Mouse (Mus musculus): ENCODE measurements at regions not wholly inside any gene's neighbourhood (a gene's known extent, or its start where the extent isn't known, plus 50 kb on each side); places are given as distances from the start of the nearest gene placed in this dataset.
"Not testable (repeated sequence)": the region's sequence is repeated elsewhere in the genome, so short reads cannot be mapped to it uniquely, and the experiment has no call there.

DNA sequence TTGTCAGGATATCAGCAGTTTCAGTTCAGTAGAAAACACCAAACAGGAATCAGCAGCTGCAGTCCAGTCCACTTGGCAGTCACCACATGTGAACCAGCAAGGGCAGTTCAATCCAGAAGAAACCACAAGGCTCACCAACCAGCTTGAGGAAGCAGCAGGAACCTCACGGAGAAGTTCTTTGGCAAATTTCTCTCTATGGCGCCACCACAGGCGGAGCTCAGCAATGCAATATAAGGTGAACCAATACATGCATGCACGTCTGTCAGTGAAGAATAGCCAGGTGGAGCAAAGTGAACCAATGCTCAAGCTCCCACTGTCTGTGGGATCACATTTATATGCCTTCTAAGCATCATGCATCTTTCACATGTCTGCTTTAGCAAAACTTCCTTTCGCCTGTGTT, 132.9 kb downstream of the Tomm20 start:
- TF ChIP-seq POLR2A (IDR thresholded peaks at IDR 0.05; ENCODE audit: low read depth, low read length) (no peak), CTCF (IDR thresholded peaks at IDR 0.05; ENCODE audit: borderline replicate concordance, insufficient read depth, low read length) (no peak)
- Histone ChIP-seq H3K4me3 (ENCODE audit: insufficient read depth, low read length) (no peak overlapping the region), H3K4me1 (ENCODE audit: control insufficient read depth, insufficient read depth, low read length) (no peaks in the 10 kb centered on the region), H3K27ac (ENCODE audit: insufficient read depth, low read length) (no peak overlapping the region)

DNA sequence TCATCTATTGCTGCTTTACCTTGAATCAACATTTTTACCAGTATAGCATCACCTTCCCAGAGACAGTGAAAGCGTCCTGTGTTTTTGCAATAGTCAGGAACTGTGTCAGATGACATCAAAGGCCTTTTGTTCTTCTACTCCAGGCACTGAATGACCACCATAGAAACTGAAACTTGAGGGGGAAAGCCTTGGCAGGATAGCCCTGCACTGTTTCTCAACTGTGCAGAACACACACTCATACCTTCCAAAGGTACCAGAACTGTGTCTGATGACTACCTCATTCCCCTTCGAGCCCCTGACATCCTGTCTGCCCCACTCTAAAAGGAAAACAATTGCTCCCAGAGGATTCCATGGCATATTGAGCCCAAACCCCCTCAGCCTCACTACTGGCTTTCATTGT, 134.3 kb downstream of the Tomm20 start:
- H3K4me1 ChIP-seq (ENCODE audit: control insufficient read depth, insufficient read depth, low read length); H3K4me3 ChIP-seq (ENCODE audit: insufficient read depth, low read length); H3K27ac ChIP-seq (ENCODE audit: insufficient read depth, low read length): not testable (repeated sequence)

DNA sequence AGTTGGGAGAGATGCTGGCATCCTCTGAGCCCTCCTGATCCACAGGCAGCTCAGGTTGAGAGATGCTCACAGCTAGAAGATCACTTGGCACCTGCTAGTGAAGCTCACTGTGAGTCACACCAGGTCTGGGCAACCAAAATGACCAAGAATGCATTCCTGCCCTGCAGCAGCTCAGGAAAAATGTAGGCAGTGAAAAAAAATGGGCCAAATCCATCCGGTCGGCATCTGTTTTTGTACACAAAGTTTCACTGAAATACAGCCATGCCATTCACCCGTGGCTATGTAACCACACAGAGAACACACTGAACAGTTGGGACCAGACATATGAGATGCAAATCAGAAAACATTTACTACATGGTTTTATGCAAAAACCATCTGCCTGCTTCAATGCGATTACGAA, 135.1 kb downstream of the Tomm20 start:
- no peaks in the 10 kb centered on the region for H3K4me1 ChIP-seq (ENCODE audit: control insufficient read depth, insufficient read depth, low read length)
- H3K27ac ChIP-seq (ENCODE audit: insufficient read depth, low read length): peak overlapping the region; percentile 4; the same call in 1 of the 2 replicates
- no peak for TF ChIP-seq CTCF (IDR thresholded peaks at IDR 0.05; ENCODE audit: borderline replicate concordance, insufficient read depth, low read length)
- TF ChIP-seq POLR2A (IDR thresholded peaks at IDR 0.05; ENCODE audit: low read depth, low read length): no peak
- no peak overlapping the region for H3K4me3 ChIP-seq (ENCODE audit: insufficient read depth, low read length)

DNA sequence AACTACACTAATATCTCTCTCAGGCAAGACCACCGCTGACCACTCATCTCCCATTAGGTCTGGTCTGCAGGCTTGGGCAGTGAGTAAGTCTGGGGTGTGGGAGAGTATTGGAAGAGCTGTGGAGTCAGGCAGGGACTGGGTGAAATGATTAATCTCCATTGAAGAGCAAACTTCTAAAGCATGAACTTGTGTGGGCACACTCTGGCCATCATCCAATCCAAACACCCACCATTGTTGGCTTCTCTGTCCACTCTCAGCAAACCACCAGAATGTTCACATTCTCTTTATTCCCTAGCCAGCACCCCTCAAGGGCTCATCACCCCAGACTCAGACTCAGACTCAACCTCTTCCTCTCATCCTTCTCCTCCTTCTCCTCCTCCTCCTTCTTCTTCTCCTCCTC, 136.3 kb downstream of the Tomm20 start:
- peak overlapping the region; percentile 43 for H3K27ac ChIP-seq (ENCODE audit: insufficient read depth, low read length)
- TF ChIP-seq POLR2A (IDR thresholded peaks at IDR 0.05; ENCODE audit: low read depth, low read length): no peak
- TF ChIP-seq CTCF (IDR thresholded peaks at IDR 0.05; ENCODE audit: borderline replicate concordance, insufficient read depth, low read length): no peak
- H3K4me3 ChIP-seq (ENCODE audit: insufficient read depth, low read length): no peak overlapping the region
- no peaks in the 10 kb centered on the region for H3K4me1 ChIP-seq (ENCODE audit: control insufficient read depth, insufficient read depth, low read length)

DNA sequence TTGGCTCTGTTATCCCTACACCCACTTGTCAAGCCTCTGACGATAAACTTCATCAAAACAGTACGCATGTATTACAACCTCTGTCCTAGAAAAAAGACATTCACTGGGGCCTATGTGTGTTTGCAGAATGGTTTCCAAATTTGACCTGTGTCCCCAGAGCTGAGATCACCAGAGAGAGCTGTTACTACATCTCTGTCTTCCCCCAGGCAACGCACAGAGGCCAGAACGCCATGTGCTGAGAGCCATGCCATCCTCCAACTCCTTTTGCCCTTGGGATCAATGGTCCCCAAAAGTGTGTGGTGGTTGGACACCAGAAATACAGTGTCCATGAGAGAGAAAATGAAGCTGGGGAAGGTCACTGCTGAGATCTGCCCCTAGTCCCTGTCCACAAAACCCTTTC, 137.1 kb downstream of the Tomm20 start:
- peak overlapping the region; percentile 41; the same call in 1 of the 2 replicates for H3K27ac ChIP-seq (ENCODE audit: insufficient read depth, low read length)
- no peak overlapping the region for H3K4me3 ChIP-seq (ENCODE audit: insufficient read depth, low read length)
- TF ChIP-seq CTCF (IDR thresholded peaks at IDR 0.05; ENCODE audit: borderline replicate concordance, insufficient read depth, low read length) (no peak), POLR2A (IDR thresholded peaks at IDR 0.05; ENCODE audit: low read depth, low read length) (no peak)
- H3K4me1 ChIP-seq (ENCODE audit: control insufficient read depth, insufficient read depth, low read length): no peaks in the 10 kb centered on the region

DNA sequence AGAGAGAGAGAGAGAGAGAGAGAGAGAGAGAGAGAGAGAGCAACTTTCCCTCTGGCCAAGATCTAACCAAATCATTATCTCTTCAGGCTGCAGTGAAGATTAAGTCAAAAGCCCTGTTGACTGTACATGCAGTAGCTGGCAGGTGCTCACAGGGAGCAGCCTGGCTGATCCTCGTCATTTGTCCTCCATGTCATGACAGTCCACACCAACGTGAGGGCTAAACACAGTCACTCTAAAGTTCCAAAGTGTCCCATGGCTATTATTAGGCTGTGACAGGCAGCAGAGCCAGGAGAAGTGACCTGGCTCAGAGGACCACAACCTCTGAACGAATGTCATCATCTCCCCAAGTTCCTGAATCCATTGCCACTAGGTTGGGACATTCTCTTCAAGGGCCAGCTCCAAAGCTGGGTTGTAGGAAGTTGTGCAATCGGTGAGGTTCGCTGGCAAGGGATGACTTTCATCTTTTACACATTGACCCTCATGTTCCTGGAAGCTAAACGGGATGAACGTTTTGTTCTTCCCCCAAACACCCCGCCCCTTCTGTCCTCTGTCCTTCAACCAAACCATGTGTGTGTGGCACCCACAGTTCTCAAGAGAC, 138.4 kb downstream of the Tomm20 start:
- no peaks in the 10 kb centered on the region for H3K4me1 ChIP-seq (ENCODE audit: control insufficient read depth, insufficient read depth, low read length)
- TF ChIP-seq POLR2A (IDR thresholded peaks at IDR 0.05; ENCODE audit: low read depth, low read length) (no peak), CTCF (IDR thresholded peaks at IDR 0.05; ENCODE audit: borderline replicate concordance, insufficient read depth, low read length) (no peak)
- no peak overlapping the region for H3K4me3 ChIP-seq (ENCODE audit: insufficient read depth, low read length)
- no peak overlapping the region for H3K27ac ChIP-seq (ENCODE audit: insufficient read depth, low read length)

DNA sequence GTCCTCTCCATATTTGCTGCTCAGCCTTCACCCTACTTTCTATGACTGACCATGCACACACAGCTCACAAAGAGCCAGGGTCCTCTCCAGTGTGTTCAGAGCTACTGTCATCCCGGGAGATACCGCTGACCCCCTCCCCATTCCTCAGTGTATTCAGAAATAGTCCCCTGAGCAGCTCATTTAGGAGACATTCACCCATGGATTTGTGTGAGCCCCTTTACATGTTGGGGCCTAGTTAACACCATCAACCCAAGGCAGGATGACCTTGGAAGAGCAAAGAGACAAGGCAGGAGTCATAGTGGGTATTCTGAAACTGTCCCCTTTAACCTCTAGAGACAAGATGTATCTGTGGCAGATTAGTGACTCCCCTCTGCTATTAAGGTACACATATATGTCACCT, 139.1 kb downstream of the Tomm20 start:
- H3K4me1 ChIP-seq (ENCODE audit: control insufficient read depth, insufficient read depth, low read length): no peaks in the 10 kb centered on the region
- TF ChIP-seq POLR2A (IDR thresholded peaks at IDR 0.05; ENCODE audit: low read depth, low read length): no peak
- no peak for TF ChIP-seq CTCF (IDR thresholded peaks at IDR 0.05; ENCODE audit: borderline replicate concordance, insufficient read depth, low read length)
- H3K4me3 ChIP-seq (ENCODE audit: insufficient read depth, low read length): no peak overlapping the region
- H3K27ac ChIP-seq (ENCODE audit: insufficient read depth, low read length): no peak overlapping the region

DNA sequence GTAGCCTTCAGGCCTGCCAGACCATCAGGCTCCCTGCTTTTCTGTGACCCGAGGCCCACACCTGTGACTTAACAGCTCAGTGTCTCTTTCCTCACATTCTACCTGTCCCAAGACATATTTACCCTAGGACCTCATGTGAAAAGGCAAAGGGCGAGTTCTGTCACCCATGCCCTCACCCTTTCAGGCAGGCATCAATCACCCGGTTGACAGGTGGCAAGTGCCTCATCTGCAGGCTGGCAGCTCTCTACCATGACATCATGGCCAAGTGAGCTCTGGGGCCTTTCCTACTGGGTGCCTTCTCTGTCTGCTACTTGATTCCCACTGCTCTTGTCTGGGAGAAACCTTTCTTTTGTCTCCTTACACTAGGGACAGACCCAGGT, 139.5 kb downstream of the Tomm20 start:
- TF ChIP-seq POLR2A (IDR thresholded peaks at IDR 0.05; ENCODE audit: low read depth, low read length): no peak
- no peak for TF ChIP-seq CTCF (IDR thresholded peaks at IDR 0.05; ENCODE audit: borderline replicate concordance, insufficient read depth, low read length)
- Histone ChIP-seq H3K4me3 (ENCODE audit: insufficient read depth, low read length) (no peak overlapping the region), H3K27ac (ENCODE audit: insufficient read depth, low read length) (no peak overlapping the region), H3K4me1 (ENCODE audit: control insufficient read depth, insufficient read depth, low read length) (no peaks in the 10 kb centered on the region)

DNA sequence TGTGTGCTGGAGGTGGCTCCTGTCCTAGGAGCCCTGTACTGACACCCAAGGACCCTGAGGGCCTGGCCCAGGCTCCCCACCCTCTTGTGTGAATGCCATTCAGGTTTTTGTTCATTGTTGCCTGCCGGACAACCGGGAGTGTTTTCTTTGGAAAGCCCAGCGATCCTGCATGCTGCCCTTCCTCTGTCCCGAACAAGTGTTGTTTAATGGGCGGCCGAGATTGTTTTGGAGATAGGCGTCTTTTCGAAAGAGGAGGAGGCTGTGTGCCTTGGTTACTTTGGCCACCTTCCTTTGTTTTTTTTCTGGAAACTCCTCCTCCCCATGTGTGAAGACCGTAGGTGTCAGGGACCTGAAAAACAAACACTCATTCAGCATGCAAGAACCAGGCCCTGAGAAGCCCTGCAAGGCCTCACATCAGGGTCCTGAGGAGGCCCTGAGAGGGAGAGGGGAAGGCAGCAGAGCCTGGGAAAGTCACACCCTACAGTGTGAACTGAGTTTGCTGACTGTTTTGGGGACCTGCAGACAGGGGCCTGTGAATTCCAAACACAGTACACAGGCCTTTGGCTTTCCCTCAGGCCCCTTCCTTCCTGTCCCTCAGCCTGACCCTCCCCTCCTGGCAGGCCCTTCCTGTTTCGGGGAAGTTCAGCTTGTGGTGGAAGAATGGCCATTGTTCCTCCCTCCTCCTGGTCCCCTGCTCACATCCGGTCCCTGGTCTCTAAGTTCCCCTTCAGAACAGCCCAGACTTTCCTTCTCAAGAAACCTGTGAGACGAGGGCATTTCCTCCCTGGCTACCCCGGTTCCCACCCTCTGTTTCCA, 140.1 kb downstream of the Tomm20 start:
- no peaks in the 10 kb centered on the region for H3K4me1 ChIP-seq (ENCODE audit: control insufficient read depth, insufficient read depth, low read length)
- TF ChIP-seq CTCF (IDR thresholded peaks at IDR 0.05; ENCODE audit: borderline replicate concordance, insufficient read depth, low read length) (no peak), POLR2A (IDR thresholded peaks at IDR 0.05; ENCODE audit: low read depth, low read length) (no peak)
- no peak overlapping the region for H3K4me3 ChIP-seq (ENCODE audit: insufficient read depth, low read length)
- H3K27ac ChIP-seq (ENCODE audit: insufficient read depth, low read length): no peak overlapping the region

DNA sequence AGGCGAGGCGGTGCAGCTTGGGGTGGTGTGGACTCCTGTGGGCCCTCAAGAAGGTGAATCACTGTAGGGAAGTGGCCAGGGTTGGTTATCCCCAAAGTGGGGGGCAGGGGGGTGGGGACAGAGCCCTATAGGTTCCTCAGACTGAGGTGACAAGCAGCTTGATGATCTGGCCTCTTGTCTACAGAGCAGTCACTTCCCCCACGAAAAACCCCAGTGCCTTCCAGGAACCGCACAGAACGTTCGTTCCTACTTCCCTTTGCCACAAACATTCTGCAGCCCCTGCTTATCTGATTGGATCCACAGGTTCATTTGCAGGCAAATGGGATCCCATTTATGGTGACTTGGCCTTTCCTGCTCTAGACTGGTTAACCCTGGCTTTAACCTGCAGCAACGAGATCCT, 141.5 kb downstream of the Tomm20 start:
- no peak for TF ChIP-seq POLR2A (IDR thresholded peaks at IDR 0.05; ENCODE audit: low read depth, low read length)
- no peak for TF ChIP-seq CTCF (IDR thresholded peaks at IDR 0.05; ENCODE audit: borderline replicate concordance, insufficient read depth, low read length)
- Histone ChIP-seq H3K4me1 (ENCODE audit: control insufficient read depth, insufficient read depth, low read length) (no peaks in the 10 kb centered on the region), H3K27ac (ENCODE audit: insufficient read depth, low read length) (no peak overlapping the region), H3K4me3 (ENCODE audit: insufficient read depth, low read length) (no peak overlapping the region)

Measured in embryonic fibroblast, embryonic 13.5 days (primary cell).